ENCODE assay signal across 21 mouse cellular contexts in genomic region chr8:103412731-103413130, GRCm38 (mm10).
DNase-seq lines count a peak whose midpoint lies in the region; ATAC-seq and TF ChIP-seq lines count a peak whose summit lies in the region.
"Had no signal": no experiment of that assay in that cellular context is flagged by ENCODE, and none has a peak within 500 bp of the region (broad histone marks: within the 10 kb centered on the region; RNA-seq: fewer than 3 reads in every experiment).

No protein-coding gene starts in this region.

- no peak overlapping the region for H3K4me3 ChIP-seq in intestine, embryonic 14.5 days (ENCODE audit: low read depth, low read length)
- H3K4me3 ChIP-seq in intestine, embryonic 16.5 days (ENCODE audit: low read length): no peak overlapping the region
- H3K4me3 ChIP-seq in lung, embryonic 15.5 days: no peak overlapping the region
- H3K4me3 ChIP-seq in embryonic fibroblast, embryonic 13.5 days (ENCODE audit: insufficient read depth, low read length): no peak overlapping the region
- H3K4me3 ChIP-seq: embryonic facial prominence, embryonic 13.5 days; forebrain, embryonic 13.5 days; gastrocnemius, adult 2 months; heart, embryonic 12.5 days; hindbrain, embryonic 10.5 days had no signal

- DNase-seq in intestine, embryonic 14.5 days (ENCODE audit: low spot score): no peak
- no peak for DNase-seq in lung, postnatal 10 days
- peak; percentile 48 for DNase-seq in brain, adult 2 months (ENCODE audit: low read depth, low spot score)
- no peak for DNase-seq in ovary, postnatal 36 days (ENCODE audit: low spot score)
- DNase-seq: adrenal gland, adult 2 months; adrenal gland, postnatal 25 days; cerebellum, adult 2 months; cerebellum, postnatal 14 days; embryo, embryonic 11 days; gastrocnemius, adult 2 months; gastrocnemius, postnatal 25 days had no signal

- peaks cover 21% of the 10 kb centered on the region; the same call in 1 of the 2 replicates for H3K4me1 ChIP-seq in intestine, embryonic 14.5 days (replicated peaks; ENCODE audit: control insufficient read depth, insufficient read depth, low read length)
- H3K4me1 ChIP-seq in intestine, embryonic 16.5 days (ENCODE audit: control insufficient read depth, insufficient read depth, low read length): peaks cover 13% of the 10 kb centered on the region
- peaks cover 16% of the 10 kb centered on the region for H3K4me1 ChIP-seq in lung, embryonic 15.5 days
- H3K4me1 ChIP-seq in embryonic fibroblast, embryonic 13.5 days (ENCODE audit: control insufficient read depth, insufficient read depth, low read length): peaks cover 15% of the 10 kb centered on the region
- H3K4me1 ChIP-seq: forebrain, embryonic 13.5 days had no signal

- no peak overlapping the region for H3K9ac ChIP-seq in intestine, embryonic 14.5 days (ENCODE audit: low read length)
- H3K9ac ChIP-seq in intestine, embryonic 16.5 days (ENCODE audit: low read depth, low read length): no peak overlapping the region
- H3K9ac ChIP-seq in lung, embryonic 15.5 days: no peak overlapping the region
- H3K9ac ChIP-seq: embryonic facial prominence, embryonic 13.5 days; forebrain, embryonic 13.5 days; heart, embryonic 12.5 days; hindbrain, embryonic 14.5 days had no signal

- WGBS in intestine, embryonic 14.5 days: 60% methylated on average over 7 of the region's 7 CpGs
- 70% methylated on average over 7 of the region's 7 CpGs for WGBS in intestine, embryonic 16.5 days
- WGBS in lung, embryonic 15.5 days: 65% methylated on average over 7 of the region's 7 CpGs

- no peak for ATAC-seq in intestine, embryonic 14.5 days (replicated peaks; ENCODE audit: low FRiP score, low TSS enrichment, low read depth)
- ATAC-seq in intestine, embryonic 16.5 days: no peak
- no peak for ATAC-seq in lung, embryonic 15.5 days (ENCODE audit: borderline replicate concordance, extremely low read depth, low FRiP score, low TSS enrichment)
- ATAC-seq: forebrain, embryonic 13.5 days had no signal

- H3K27ac ChIP-seq in intestine, embryonic 14.5 days (ENCODE audit: low read depth): 0 out of 2 replicates have a peak overlapping the region, but pooled peaks have one; percentile 51
- H3K27ac ChIP-seq in intestine, embryonic 16.5 days (ENCODE audit: low read length): no peak overlapping the region
- 0 out of 2 replicates have a peak overlapping the region, but pooled peaks have one; percentile 15 for H3K27ac ChIP-seq in lung, embryonic 15.5 days
- H3K27ac ChIP-seq in embryonic fibroblast, embryonic 13.5 days (ENCODE audit: insufficient read depth, low read length): peak overlapping the region; percentile 93
- H3K27ac ChIP-seq: forebrain, embryonic 13.5 days; gastrocnemius, adult 2 months; hindbrain, embryonic 10.5 days; hindbrain, embryonic 14.5 days had no signal

- no peaks in the 10 kb centered on the region for H3K36me3 ChIP-seq in intestine, embryonic 14.5 days (ENCODE audit: control insufficient read depth, insufficient read depth, low read length)
- no peaks in the 10 kb centered on the region for H3K36me3 ChIP-seq in intestine, embryonic 16.5 days (ENCODE audit: control insufficient read depth, insufficient read depth, low read length)
- H3K36me3 ChIP-seq in lung, embryonic 15.5 days: no peaks in the 10 kb centered on the region
- H3K36me3 ChIP-seq: embryonic facial prominence, embryonic 13.5 days; heart, embryonic 12.5 days; hindbrain, embryonic 10.5 days had no signal

- no peaks in the 10 kb centered on the region for H3K9me3 ChIP-seq in intestine, embryonic 14.5 days (ENCODE audit: control insufficient read depth, low read length)
- no peaks in the 10 kb centered on the region for H3K9me3 ChIP-seq in intestine, embryonic 16.5 days (ENCODE audit: control insufficient read depth, low read length)
- no peaks in the 10 kb centered on the region for H3K9me3 ChIP-seq in lung, embryonic 15.5 days
- H3K9me3 ChIP-seq: embryonic facial prominence, embryonic 13.5 days; forebrain, embryonic 13.5 days; heart, embryonic 12.5 days; hindbrain, embryonic 10.5 days had no signal

- no peaks in the 10 kb centered on the region for H3K27me3 ChIP-seq in intestine, embryonic 14.5 days (replicated peaks; ENCODE audit: control insufficient read depth, insufficient read depth, low read length)
- H3K27me3 ChIP-seq in intestine, embryonic 16.5 days (replicated peaks; ENCODE audit: control insufficient read depth, insufficient read depth, low read length): no peaks in the 10 kb centered on the region
- H3K27me3 ChIP-seq in lung, embryonic 15.5 days: no peaks in the 10 kb centered on the region
- H3K27me3 ChIP-seq: CH12.LX; embryonic facial prominence, embryonic 13.5 days; forebrain, embryonic 13.5 days; heart, embryonic 12.5 days; Patski had no signal

- no peak for TF ChIP-seq CTCF in embryonic fibroblast, embryonic 13.5 days (IDR thresholded peaks at IDR 0.05; ENCODE audit: borderline replicate concordance, insufficient read depth, low read length)

- no peak overlapping the region for H3K4me2 ChIP-seq in intestine, embryonic 14.5 days (ENCODE audit: low read length)
- H3K4me2 ChIP-seq in intestine, embryonic 16.5 days (ENCODE audit: low read depth, low read length): no peak overlapping the region
- H3K4me2 ChIP-seq in lung, embryonic 15.5 days: no peak overlapping the region
- H3K4me2 ChIP-seq: embryonic facial prominence, embryonic 13.5 days; forebrain, embryonic 13.5 days; heart, embryonic 12.5 days; hindbrain, embryonic 14.5 days had no signal

- no peak for TF ChIP-seq POLR2A in embryonic fibroblast, embryonic 13.5 days (IDR thresholded peaks at IDR 0.05; ENCODE audit: low read depth, low read length)
